Mouse (Mus musculus) brain, embryonic 14.5 days (tissue): Measurements from ENCODE around the gene Syf2. TPM values are rescaled to one million over a fixed set of nuclear protein-coding genes. Genes with fewer than 3 reads are reported as not detected.

Experiments used
- DNase-seq: peaks from one replicate; pipeline ENCODE4 v3.0.0-alpha.2; 2011; ENCODE audit warnings: low read depth
- CTCF ChIP-seq: fragments of 200-500 bp; IDR thresholded peaks from 2 replicates; pipeline ENCODE4 v1.5.1; 2012; ENCODE audit warnings: inconsistent platforms, mild to moderate bottlenecking, moderate library complexity, borderline replicate concordance; ENCODE audit not compliant: insufficient read depth, insufficient read length; ENCODE audit errors: extremely low read depth
- POLR2A ChIP-seq: fragments of 200-500 bp; IDR thresholded peaks from 2 replicates; pipeline ENCODE4 v1.6.1; 2012; ENCODE audit warnings: mild to moderate bottlenecking, inconsistent platforms, borderline replicate concordance; ENCODE audit not compliant: poor library complexity, insufficient read depth, insufficient read length, severe bottlenecking; ENCODE audit errors: extremely low read depth
- polyA plus RNA-seq: library from polyadenylated mRNA; depleted of rRNA; stranded (reverse); fragments of >200 nt; gene quantifications from 2 replicates; pipeline ENCODE4 v1.2.3, GENCODE M21; 2012

The Syf2 gene
- polyA plus RNA-seq, 1 experiment, result 50.4 TPM

DNA sequence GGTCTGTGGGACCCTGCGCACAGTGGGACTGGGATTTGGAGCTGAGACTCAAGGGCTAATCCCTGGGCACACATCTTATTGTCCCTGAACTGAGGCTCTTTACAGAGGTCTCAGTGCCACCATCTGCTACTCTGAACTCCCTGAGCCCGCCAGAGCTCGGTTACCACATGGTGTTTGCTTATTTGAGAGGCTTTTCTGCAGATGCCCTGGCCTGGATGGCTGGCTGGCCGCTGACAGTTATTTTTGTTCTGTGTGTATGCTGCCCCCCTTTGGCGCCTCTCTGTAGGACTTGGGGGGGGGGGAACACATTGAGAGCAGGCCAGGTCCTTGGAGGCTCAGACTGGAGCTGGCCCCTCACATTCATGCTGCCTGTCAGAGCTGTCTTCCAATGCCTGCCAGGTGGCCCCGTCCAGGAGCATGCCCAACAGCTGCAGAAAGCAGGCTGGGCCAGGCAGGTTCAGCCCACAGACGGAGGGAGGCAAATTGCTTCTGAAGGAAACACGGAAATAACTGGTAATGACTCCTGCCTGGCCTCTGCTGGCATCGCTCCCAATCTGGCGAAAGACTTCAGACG is 19.9 kb downstream of the Syf2 start:
- DNase-seq, result peak; percentile 91
- peak; percentile 29; the same call in 1 of the 2 replicates for TF ChIP-seq CTCF
- TF ChIP-seq POLR2A, result no peak

DNA sequence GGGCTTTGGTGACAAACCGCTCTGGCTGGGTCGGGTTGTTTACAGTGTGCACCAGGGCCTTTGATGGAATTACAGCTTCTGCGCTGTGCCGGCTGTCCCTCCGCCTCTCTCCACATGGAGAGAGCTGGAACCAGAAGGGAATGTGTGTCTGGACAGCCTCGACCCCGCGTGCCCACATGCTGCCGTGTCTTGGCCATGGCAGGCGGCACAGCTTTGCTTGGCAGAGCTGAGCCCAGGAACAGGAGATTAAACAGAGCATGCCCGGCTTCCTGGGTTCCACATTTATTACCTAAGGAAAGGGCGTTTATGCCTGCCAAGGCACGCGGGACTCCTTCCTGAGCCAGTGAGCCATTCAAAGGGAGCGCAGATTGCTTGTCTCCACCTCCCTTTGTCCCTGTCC is 23.8 kb downstream of the Syf2 start:
- DNase-seq, result peak; percentile 45
- TF ChIP-seq POLR2A (no peak), CTCF (no peak)

DNA sequence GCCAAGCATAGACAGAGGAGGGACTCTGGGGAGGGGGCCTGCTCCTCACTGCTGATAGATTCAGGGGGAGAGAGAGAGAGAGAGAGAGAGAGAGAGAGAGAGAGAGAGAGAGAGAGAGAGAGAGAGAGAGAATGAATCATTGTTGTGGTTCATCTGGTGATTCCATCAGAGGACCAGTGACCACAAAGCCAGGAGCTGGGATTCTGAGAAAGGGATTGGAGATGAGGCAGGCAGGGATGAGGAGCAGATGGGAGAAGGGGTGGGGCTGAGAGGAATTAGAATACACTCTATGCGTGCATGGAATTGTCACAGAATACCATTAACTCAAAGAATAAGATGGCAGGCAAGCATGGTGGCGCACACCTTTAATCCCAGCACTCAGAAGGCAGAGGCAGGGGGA is 24.5 kb downstream of the Syf2 start:
- DNase-seq, result no peak
- no peak for TF ChIP-seq CTCF
- TF ChIP-seq POLR2A, result no peak

DNA sequence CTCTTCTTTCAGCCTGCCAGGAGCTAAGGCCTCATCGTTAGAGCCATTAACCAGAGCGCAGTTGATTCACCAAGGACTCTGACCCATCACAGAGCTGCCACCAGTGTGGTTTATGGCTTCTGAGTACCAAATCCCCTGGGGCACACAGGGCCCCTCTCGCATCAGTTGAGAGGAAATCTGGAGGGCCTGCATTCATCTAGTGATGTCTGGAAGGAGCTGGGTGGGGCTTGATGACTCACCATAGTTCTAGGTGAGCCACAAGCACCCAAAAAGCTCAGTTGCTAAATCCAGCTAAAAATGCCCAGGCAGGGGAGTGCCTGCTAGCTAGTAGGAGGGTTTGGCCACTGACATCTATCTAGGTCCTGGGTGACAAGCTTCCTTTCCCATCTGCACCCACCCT is 25.1 kb downstream of the Syf2 start:
- TF ChIP-seq POLR2A (no peak), CTCF (no peak)
- DNase-seq, result no peak

DNA sequence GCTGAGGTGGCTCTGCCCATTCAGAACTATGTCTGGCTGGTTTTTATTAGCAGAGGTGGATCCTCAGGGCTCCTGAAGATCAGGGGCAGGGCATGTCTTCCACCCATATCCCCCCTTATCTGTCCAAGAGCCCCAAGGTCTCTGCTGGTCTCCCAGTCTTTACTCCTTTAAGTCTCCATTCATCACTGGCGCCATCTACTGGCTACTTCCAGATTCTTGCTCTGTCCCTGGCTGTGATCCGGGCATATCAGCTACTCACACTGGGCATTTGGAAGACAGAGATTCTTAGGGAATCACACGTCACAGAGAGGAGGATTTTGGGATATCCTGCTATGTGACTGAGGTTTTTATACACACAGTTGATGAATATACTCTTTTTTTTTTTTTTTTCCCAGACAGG is 25.6 kb downstream of the Syf2 start:
- no peak for TF ChIP-seq POLR2A
- TF ChIP-seq CTCF, result peak; percentile 62; the same call in 1 of the 2 replicates
- peak; percentile 56 for DNase-seq

DNA sequence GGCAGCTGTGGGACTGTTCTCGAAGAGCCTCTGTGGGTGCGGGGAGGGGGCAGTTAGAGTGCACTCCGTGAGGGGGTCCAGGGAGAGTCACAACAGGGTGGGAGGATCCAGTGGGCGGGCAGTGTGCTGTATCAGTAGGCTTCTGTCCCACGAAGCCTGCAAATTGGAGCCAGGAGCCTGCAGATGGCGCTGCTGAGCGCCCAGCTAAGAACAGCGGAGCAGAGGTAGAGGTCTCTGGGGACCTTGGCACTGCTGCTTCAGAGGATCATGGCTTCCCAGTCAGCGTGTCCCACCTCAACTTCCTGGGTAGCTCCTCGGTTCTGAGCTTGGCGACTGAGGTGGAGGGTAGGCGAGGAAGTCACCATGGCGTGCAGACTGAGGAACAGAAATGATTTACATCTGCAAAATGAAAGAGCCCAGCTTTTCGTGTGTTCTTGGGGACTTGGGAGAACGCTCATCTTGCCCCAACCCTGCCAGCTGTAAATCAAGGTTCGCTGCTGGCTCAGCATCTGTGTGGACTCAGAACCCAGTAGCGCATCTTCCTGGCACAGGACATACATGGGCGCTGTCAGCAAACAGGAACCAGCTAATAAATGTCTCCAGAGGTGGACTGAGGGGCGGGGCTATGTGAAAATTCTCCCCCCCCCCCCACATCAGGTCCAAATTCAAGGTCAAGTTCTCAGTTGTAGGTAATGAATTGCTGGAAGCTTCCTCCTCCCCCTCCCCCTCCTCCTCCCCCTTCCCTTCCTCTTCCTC is 32.5 kb downstream of the Syf2 start:
- peak; percentile 54 for DNase-seq
- TF ChIP-seq CTCF (peak; percentile 64), POLR2A (no peak)

DNA sequence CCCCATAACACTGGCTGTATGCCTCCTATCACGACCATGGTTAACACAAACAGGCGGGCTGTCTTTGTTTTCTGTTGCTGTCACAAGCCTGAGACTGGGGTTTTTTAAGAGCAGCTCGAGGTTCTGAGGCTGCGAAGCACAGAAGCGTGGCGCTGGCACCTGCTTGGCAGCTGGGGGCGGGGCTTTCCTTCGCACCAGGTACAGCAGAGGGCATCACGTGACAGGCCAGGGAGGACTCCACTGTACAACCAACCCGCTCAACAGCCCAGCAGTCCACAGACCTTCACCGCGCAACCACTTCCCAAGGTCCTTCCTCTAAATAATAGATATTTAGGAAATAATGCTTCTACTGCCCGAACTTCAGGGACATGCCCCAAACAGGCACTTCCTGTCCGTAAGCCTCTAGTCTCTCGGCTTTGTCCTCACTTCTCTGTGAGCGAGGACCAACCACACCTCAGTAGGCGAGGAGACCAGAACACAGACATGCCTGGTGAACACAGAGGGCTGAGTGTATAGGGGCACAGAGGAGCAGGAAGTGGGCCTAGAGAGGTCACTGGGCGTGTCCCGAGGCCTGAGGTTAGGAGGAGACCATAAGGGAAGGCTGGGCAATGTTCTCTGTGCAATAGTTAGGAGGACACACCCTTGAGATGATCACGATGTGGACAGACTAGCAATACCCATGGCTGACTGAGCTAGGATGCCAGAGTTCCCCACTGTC is 37.3 kb downstream of the Syf2 start:
- TF ChIP-seq POLR2A (no peak), CTCF (no peak)
- DNase-seq, result no peak

DNA sequence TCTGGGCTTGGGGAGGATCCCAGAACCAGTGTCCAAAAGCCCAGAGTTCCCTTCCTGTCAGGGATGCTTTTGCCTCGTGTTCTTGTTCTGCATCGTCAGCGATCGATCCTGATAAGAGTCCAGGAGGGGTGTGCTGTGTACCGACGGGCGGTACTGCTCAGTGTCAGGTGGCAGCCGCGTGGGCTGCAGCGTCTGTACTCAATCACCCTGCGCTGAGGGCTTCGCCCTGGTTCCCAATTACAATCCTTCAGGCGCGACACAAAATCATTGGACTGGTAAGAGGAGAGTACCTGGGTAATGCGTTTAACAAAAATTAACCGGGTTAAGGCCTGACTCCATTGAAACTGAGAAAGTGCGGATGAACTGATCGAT is 37.9 kb downstream of the Syf2 start:
- TF ChIP-seq CTCF, result no peak
- no peak for TF ChIP-seq POLR2A
- no peak for DNase-seq

DNA sequence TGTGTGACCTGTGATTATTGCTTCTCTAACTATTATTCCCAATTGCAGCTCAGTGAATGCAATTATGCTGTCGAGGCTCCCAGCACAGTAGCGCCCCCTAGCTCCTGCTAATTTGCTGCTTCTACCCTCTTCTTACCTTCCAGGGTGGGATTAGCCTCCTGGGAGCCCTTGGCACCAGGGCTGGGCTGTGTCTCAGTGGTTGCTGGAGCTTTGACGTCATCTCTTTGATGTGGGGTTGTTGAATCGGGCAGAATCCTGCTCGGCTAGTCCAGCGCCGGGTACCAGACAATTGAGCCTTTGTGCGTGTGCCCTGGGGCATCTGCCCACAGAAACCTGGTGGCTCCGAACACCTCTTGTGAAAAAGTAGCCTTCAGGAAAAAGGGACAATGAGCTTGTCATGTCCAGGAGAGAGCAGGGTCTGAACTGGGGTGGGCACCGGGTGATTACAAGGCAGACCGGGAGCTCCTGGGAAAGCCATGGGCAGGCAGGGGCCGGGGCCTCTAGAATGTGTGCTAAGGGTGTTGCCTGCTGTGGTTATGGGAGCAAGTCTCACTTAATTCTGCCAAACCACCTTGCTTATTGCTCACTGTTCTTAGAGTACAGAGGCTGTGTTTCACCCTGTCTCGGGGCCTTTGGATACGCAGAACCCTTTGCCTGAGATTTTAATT is 44.7 kb downstream of the Syf2 start:
- TF ChIP-seq POLR2A (no peak), CTCF (peak; percentile 52; the same call in 1 of the 2 replicates)
- DNase-seq, result peak; percentile 88

DNA sequence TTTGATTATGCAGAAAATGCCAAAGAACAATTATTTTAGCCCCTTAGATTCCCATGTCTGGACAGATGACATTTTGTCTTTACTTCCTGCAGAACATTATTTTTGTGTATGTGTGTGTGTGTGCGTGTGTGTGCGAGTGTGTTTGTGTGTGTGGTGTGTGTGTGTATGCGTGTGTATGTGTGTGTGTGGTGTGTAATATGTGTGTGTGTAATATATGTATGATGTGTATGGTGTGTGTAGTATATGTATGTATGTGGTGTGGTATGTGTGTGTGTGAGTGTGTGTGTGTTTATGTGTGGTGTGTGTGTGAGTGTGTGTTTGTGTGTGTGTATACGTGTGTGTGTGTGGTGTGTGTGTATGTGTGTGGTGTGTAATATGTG is 45.2 kb downstream of the Syf2 start:
- DNase-seq, result no peak
- no peak for TF ChIP-seq POLR2A
- no peak for TF ChIP-seq CTCF

DNA sequence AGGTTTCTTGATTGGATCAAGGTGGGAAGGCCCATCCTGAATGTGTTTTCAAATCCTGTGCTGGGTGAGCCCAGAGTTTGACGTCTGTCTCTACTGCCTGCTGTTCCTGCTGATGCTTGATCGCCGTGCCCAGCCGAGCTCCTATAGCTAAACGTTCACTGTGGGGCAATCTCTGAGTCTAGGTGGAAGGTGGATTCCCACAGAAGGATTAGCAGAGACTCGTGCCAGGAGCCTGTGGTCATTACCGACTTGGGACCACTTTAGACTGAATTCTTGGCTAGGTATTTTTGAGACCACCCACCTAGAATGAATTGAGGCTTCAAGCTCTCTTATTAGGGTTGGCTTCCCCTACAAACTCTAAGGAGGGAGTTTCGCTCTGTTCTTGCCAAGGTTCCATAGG is 48.2 kb downstream of the Syf2 start:
- TF ChIP-seq CTCF, result no peak
- no peak for TF ChIP-seq POLR2A
- no peak for DNase-seq

DNA sequence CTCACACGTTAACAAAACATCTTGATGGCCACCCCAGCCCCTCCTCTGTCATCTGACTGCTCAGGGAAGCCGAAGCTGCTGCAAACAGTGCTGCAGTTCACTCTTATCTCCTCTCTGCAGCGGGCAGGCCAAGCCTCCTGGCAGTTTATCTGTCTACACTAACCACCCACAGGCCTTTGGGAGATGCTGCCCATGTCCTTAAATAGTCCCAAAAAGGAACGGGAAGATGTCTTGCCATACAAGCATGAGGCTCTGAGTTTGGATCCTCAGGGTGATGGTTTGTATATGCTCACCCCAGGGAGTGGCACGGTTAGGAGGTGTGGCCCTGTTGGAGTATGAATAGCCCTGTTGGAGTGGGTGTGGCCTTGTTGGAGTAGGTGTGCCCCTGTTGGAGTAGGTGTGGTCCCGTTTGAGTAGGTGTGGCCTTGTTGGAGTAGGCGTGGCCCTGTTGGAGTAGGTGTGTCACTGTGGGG is 51.3 kb downstream of the Syf2 start:
- no peak for TF ChIP-seq POLR2A
- TF ChIP-seq CTCF, result no peak
- no peak for DNase-seq

DNA sequence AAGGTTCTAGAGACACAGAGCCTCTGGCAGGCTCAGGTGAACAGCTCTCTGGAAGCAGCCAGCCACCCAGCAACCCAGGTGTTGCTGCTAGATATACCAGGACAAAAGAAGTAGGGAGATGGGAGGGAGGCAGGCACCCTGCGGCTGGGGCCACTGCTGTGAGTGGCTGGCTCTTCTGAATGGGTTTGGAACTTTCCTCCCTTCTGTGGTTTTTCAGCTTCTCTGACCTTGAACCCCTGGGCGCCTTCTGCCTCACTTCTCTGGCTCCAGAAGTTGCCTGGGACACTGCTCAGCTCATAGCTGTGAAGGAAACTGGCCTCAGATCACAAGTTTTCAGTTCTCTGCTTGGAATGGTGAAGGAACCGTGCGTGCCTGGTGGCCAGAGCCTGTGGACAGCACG is 52.4 kb downstream of the Syf2 start:
- TF ChIP-seq CTCF (no peak), POLR2A (no peak)
- DNase-seq, result no peak
